Mouse (Mus musculus) lung, postnatal 0 days (tissue): ENCODE data around the gene Cpeb2.

Experiments
- CTCF ChIP-seq: IDR thresholded peaks from 2 replicates; pipeline ENCODE4 v1.5.1; 2016; ENCODE audit warnings: antibody characterized with exemption, mild to moderate bottlenecking
- EP300 ChIP-seq: IDR thresholded peaks from 2 replicates; pipeline ENCODE4 v1.6.1; 2016; ENCODE audit warnings: antibody characterized with exemption, mild to moderate bottlenecking, control low read depth

- TF ChIP-seq CTCF (no peak), EP300 (no peak)
These were observed 91.4 kb downstream of the Cpeb2 start for GRCm38 (mm10) chr5:43324311-43324862.
